Mouse (Mus musculus): ENCODE measurements around the gene Ly6g5b.

The Ly6g5b gene

DNA sequence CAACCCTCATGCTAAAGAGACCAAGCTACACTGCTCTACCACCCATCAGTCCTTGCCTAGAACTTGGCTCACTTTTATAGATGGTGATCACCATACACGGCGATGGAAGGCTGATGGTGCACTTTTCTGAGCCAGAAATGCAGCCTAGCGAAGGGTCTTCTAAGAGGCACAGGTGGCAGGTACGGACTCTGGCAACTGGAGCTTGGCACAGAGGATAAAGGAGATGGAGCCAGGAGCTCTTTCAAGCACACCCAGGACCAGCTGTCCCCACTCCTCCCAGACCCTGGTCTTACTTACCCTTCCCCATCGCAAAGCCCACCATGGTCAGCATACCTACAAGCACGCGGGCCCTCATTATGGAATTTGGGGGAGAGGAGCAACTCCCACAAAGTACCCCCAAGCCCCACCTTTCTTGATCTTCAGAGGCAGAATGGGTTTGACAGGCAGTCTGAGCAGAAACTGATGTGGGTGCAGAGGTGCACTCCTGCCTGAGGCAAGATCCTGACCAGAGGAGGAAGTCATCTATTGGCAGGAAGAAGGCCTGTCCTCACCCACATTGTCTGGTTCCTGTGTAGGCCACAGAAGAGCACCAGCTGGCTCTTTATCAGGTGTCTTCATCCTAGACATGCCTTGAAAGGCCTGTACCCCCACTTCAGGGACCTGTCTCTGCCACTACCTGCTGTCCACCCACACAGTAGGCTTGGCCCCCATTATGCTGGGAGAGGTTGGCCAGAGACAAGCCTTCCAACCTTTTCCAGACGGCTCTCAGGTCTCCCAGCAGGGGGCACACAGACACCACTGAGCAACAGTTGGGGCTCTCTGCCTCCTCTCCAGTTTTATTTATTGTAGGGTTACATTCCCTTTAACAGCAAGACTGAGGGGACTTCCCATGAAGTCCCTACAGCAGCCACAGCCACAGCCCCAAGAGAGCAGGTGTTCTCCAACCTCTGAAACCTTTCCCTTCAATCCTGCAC lies at the start of gene Ly6g5b:
Gene Ly6g5b, minus strand, starts transcription at position 383 of the 974 bp plus-strand sequence.
- DNase-seq (ENCODE audit: extremely low spot score, low spot score), result no peak

DNA sequence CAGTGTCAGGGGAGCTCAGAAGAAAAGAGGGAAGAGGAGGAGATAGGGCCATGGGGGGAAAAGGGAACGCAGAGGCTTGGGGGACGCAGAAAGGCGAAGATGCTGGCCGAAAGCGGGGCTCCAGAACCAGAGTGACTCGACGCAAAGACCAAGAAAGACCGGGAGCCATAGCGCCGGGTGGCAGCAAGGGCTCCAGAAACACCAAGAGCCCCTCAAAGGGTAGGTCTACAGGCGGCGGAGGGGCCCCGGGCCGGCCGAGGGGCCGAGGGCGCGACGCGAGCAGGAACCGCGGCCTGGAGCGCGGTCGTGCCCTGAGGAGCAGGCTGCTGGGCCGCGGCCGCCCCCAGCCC lies 49.0 kb upstream of the Ly6g5b start:
- DNase-seq (ENCODE audit: extremely low spot score, low spot score), result no peak

DNA sequence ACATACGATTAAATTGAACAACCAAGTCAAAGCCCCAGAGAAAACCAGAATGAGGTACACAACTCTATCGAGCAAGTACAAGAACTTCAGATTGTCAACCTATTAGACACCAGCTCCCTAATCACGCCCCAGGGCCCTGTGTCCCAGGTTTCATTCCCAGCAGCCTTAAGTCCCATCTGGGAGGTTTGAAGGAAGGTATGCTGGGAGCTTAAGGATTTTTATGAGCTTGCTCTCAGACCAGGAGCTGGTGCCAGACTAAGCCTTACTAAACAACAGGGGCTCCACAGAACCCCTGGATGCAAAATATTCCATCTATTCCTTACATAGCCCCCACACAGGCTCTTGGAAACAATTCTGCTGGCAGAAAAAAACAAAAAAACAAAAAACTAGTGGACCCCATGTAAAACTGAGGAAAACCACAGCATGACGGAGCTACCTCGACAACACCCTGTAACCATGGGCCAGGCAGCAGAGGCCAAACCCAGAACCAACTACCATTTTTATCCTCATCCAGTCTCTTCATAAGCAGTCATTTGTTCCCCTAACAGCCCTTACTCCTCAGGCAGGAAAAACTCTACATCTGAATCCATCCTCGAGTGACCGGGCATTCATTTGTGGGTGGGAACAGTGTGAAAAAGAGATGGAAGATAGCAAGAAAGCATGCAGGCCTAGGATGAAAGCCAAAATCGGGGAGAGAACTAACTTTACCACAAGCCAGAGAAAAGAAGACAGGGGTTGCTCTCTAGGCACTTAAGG lies 48.3 kb upstream of the Ly6g5b start:
- DNase-seq (ENCODE audit: extremely low spot score, low spot score), result no peak

DNA sequence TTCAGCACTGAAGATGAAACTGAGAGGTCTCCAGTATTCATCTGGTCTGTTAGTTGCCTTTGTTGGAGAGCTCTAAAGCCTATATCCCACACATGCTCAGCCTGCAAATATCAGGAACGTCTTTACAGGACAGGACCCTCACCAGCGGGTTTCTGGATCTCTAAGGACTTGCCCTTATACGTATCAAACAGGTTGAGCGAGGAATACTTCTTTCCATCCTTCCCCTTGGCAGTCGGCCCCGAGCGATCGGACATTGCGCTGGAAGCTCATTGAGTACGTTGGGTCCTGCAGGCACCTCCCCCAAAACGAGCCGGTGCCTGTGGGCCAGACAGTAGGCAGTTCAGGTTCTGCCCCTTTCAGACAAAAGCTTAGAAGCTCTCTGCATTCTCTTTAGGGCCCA lies 47.5 kb upstream of the Ly6g5b start:
- no peak for DNase-seq (ENCODE audit: extremely low spot score, low spot score)

DNA sequence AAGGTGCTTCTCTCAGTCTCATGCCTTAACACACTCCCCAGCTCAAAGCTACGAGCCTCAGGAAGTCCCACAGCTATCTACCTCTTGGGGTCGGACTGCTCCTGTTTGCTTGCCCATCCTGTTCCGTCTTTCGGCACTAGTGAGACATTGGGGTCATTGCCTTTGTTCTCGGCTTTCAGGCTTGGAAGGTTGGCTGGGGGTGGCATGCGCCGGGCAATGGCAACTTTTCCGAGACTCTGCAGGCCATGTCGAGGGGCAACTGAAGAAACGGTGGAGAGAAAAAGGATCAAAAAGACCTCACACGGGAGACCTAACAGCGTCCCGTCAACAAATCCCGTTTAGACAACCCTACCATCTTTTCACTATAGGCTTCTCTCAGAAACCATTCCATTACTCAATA lies 46.9 kb upstream of the Ly6g5b start:
- DNase-seq (ENCODE audit: extremely low spot score, low spot score), result no peak

DNA sequence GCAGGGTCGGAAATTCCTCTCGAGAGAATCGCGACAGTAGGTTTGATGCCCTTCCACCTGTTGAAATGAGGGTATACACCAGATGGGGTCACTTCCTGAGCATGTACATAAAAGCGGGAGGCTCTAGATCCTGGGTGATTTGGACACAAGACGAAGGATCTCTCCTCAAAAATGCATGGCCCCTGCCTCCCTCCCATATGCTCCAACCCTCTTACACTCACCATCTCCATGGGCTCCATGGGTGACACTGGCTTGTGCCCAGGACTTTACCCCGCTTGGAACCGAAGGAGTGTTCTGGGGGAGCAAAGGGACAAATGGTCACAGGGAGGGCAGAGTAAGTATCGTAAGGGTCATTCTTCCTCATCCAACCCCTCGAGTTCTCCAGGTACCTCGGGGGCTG lies 46.2 kb upstream of the Ly6g5b start:
- no peak for DNase-seq (ENCODE audit: extremely low spot score, low spot score)

DNA sequence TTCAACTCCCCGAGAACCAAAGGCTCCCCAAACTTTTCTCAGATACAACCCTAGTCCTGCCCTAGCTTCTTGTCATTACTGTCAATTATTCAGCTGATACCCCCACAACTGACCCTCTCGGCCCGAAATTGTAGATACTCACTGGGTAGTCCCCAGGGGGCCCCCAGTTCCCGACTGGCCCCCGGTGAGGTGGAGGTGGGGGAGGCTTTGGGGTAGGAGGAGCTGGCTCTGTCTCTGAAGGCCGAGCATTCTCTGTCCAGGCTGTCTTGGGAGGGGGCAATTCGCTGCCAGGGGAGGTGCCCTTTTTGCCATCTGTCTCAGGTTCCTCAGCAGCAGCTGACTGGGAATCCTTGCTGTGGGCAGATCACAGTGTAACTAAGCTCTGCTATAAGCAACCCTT lies 44.4 kb upstream of the Ly6g5b start:
- DNase-seq (ENCODE audit: extremely low spot score, low spot score), result no peak

DNA sequence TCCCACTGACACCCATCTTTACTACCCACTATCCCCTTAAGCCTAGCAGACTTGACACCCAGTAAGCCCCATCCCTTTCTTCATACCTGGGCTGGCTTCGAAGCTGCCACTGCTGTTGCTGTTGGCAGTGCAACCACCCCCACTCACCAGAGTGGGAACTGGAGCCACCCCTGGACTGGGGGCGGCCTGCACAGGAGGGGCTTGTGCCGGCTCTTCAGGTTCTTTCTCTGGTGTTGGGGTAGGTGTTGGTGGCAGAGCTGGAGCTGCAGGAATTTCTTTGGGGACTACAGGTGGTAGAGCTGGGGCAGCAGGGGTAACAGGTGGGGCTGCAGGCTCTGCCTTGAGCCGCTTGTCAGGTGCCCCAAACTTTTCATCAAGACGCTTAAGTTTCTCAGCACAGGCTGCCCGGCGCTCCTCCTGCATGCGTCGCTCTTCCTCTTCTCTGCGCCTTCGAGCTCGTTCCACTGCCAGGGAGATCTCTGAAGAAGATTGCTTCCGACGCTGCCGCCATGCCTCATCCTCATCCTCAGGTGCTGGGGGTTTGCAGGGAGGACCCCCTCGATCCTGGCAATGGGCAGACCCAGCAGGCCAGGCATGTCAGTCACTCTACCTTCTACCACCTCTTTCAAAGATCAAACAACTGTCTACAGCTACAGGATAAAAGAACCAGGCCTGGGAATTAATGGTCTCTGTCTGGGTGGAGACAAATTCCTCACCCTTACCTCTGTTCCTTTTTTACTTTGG lies 43.8 kb upstream of the Ly6g5b start:
- no peak for DNase-seq (ENCODE audit: extremely low spot score, low spot score)

DNA sequence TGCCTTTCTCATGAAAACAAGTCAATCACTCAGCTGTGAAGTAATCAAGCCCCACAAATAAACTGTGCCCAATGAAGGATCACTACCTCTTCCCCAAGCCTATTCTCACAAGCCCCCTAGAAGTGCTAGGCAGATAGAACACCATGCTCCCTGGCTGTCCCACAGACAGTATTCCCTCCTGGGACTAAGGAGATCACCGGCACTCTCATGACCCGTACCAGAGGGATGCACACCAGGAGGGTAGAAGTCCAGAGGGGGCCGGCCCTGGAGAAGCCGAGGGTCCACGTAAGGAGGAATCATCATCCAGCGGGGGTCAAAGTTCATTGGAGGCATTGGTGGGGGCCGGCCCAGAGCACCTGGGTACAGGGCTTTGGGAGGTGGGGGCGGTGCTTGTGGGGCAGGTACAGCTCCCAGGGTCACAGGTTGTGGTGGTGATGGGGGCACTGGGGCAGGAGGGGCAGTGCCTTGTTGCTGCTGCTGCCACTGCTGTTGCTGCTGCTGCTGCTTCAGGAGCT lies 42.5 kb upstream of the Ly6g5b start:
- no peak for DNase-seq (ENCODE audit: extremely low spot score, low spot score)

DNA sequence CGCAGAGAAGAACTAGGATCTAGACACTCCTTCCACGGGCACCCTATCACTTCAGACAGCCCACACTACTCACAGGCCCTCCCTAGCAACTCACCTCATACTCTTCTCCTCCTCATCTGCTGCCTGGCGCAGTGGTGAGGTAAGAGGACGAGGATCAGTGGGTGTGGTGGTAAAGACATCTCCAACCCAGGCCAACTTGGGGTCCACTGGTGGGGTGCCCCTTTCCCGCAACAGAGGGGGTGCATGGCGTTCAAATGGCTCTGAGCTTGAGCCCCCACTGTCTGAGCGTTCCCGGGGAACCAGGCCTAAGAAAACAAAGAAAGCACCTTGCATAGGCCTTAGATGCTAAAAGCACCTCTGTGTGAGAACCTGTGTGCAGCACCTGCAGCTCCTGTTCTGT lies 42.0 kb upstream of the Ly6g5b start:
- DNase-seq (ENCODE audit: extremely low spot score, low spot score), result no peak

DNA sequence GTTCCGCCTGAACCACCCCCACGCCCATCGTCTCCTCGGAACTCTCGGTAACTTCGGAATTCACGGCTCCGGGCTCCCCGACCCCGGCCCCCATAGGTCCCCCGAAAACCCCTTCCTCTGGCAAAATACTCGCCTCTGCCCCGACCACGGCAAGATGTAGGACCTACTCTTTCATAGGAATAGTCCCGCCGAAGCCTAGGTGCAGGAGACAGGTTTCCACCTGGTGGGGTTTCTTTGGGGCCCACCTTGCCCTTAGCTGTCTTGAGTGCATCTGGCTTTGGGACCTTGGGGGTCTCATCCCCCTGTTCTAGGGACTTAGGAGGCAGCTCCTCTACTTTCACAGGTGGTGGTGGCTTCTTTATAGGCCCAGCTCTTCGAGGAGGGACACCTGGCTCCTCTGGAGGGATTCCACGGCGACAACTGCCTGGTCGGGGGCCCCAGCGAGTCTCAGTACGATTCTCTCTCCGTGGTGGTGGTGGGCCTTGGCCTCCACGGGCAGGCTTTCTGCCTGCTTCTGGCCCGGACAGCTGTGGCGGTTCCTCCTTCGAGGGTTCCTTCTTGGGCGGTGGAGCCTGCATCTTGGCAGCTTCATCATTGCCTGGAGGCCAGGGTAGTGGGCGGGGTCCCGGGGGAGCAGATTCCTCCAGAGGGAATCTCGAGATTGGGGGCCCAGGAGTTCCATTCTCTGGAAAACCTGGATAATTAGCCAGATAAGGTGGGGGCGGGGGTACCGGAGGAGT lies 41.4 kb upstream of the Ly6g5b start:
- DNase-seq (ENCODE audit: extremely low spot score, low spot score), result no peak

DNA sequence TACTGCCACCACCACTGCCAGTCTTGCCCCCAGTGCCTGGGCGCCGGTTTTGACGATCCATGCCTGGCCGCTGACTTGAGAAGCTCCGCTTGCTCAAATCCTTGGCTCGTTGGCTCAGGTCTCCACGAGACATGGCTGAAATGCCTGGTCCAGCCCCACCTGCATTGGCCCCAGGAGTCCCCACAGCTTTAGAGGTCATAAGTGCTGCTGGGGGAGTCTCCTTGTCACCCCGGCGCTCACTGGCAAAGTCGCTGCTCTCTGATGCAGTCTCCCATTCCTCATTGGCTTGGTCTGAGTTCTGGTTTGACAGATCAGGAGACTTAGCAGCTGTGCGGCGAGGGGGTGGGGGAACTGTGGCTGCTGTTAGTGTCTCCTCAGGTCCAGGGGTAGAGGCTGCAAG lies 40.2 kb upstream of the Ly6g5b start:
- no peak for DNase-seq (ENCODE audit: extremely low spot score, low spot score)

DNA sequence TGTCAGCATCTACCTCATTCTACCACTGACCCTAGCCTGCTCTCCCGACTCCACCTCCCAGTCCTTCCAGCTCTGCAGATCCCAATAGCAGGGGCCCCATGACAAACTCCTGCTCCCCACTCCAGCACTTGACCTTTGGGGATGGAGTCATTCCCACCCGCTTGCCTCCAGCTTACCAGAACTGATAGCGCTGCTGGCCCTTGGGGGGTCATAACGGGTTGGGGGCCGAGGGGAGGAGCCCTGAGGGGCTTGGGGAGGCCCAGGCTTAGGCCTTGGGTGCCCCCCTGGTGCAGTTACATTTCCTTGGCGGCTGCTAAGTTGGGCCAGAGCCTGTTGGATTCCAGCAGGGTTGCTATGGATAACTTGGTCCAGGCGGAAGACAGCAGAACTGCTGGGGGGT lies 39.4 kb upstream of the Ly6g5b start:
- DNase-seq (ENCODE audit: extremely low spot score, low spot score), result no peak

DNA sequence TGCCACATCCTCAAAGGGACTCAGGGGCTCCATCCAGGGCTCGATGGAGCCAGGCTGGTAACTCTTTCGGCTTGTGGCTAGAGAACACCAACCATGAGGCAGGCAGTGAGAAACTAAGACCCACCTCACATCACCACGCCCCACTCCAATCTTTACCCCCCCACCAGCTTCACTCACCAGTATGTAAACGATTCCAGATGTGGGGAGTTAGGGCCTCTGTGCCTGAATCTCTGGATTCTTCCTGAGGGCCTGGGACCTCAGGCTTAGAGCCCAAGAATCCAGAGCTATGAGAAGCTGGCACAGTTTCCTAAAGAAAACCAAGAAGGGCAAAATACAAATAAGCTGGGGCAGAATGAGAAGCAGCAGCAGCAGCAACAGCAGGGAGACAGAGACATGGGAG lies 38.7 kb upstream of the Ly6g5b start:
- no peak for DNase-seq (ENCODE audit: extremely low spot score, low spot score)

DNA sequence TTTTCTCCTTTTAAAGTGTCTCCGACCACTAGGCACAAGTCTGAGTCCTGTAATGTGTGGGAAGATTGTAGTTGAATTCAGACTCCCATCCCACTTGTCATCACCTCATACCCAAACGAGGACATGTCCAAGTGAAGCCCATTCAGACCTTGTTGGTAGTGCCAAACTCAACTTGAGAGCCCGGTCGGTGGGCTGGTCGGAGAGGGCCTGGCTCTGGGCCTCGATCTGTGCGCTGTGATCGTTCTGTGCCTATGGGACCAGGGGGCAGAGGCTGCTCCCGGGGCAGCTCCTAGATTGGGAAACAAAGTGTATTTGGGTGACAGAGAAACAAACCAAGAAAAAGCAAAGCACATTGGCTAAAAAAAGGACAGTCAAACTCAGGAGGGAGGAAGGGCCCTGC lies 37.8 kb upstream of the Ly6g5b start:
- DNase-seq (ENCODE audit: extremely low spot score, low spot score), result no peak

DNA sequence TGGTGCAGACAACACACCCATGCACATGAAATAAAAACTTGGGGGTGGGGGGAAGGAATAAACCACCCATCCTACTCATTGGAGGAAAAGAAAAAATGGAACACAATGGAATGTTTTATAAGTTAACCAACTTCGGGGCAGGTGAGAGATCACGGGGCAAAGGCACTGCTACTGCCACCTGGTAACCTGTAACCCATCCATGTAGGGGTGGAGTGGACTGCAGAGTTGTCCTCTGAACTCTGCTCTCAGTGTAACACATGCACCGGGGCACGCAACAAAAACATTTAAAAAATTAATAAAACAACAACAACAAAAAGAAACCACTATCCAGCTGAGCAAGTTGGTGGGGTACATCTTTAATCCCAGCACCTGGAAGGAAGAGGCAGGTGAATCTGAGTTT lies 36.9 kb upstream of the Ly6g5b start:
- no peak for DNase-seq (ENCODE audit: extremely low spot score, low spot score)

DNA sequence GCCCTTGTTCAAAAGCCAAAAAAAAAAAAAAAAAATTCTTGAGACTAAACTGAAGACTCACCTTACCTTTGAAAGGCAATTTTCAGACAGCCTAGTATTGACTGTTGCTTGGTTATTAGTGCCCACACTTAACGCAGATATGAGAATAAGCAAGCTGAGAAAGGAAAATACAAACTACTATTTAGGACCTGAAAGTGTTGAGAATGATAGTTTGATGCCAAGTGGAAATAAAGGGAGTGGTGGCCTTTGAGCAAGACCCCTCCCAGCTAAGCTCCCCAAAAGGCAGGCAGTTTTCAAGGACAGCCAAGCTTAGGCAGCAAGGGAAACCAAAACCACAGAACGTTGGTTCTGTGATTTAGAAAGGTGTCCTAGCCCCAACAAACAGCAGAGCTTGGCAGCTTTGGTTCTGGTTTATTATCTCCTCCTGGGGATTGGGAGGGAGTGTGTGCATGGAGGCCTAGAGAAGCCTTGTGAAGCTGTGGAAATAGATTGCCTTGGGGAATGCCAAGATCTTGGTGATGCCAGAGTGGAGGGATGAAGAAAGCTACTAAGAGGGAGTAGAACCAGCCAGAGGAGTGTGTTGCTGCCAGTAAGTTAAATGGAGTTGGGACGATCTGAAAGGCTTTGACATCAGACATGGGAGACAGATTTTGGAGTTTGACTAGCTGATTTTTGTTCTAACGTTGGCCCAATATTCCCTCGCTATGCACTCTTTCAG lies 32.9 kb upstream of the Ly6g5b start:
- DNase-seq (ENCODE audit: extremely low spot score, low spot score), result no peak

DNA sequence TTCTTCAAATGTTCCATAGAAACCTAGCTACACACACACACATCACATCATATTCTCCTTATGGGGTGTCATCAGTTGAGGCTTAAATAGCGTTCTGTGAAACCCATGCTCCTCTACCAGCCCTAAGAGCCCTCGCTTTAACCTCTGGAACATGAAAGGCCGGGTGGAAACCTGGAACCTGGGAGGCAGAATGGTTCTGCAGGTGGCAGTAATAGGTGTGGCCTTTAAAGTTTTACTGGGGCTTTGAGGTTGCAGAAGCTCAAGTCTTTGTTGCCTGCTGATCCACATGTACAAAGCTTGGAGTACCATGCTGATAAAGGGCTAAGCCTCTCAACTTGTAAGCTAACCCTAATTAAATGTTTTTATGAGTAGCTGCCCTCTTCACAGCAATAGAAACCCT lies 32.1 kb upstream of the Ly6g5b start:
- no peak for DNase-seq (ENCODE audit: extremely low spot score, low spot score)

DNA sequence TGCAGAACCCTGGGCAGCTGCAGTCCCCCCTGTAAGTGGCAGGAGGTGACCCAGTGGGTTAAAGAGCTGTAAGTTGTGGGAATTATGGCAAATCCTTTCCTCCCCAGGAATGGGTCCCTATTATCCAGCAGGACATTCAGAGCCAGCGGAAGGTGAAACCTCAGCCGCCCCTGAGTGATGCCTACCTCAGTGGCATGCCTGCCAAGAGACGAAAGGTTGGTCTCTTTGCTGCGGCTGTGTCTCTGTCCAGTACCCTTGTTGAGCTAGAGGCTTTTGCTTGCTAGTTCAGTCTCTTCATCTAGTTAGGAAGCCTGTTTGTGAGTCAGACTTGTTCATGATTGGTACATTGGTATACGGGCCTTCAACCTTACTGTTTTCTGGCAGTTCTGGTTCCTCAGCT lies 30.9 kb upstream of the Ly6g5b start:
- DNase-seq (ENCODE audit: extremely low spot score, low spot score), result no peak

DNA sequence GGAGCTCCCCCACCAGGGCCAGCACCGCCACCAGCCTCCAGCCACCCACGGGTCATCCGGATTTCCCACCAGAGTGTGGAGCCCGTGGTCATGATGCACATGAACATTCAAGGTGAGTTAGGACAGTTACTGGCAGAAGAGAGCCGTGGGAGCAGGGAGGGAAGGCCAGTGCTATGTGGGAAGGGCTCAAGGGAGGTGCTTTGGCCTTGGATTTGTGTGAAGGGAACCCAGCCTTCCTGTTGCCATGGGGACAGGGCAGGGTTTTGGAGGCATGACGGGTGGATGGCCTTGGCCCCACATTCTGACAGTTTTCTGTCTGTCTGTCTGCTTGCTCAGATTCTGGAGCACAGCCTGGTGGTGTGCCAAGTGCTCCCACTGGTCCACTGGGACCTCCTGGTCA lies 26.7 kb upstream of the Ly6g5b start:
- DNase-seq (ENCODE audit: extremely low spot score, low spot score), result no peak

Measured in neural tube, embryonic 10.5 days (tissue).